Mouse (Mus musculus) thymus, adult 2 months (tissue): ENCODE measurements around the gene Sept9.

Experiments used
- CTCF ChIP-seq: fragments of 200-500 bp; IDR thresholded peaks from 2 replicates; pipeline ENCODE4 v1.5.1; 2012; ENCODE audit warnings: mild to moderate bottlenecking, control low read depth, low read length, moderate library complexity, borderline replicate concordance; ENCODE audit not compliant: control insufficient read depth, poor library complexity, insufficient read depth; ENCODE audit errors: extremely low read depth
- POLR2A ChIP-seq: fragments of 200-500 bp; IDR thresholded peaks from 2 replicates; pipeline ENCODE4 v1.6.1; 2012; ENCODE audit warnings: mild to moderate bottlenecking, low read length, control low read depth, moderate library complexity; ENCODE audit not compliant: control insufficient read depth, poor library complexity, insufficient read depth; ENCODE audit errors: extremely low read depth

DNA sequence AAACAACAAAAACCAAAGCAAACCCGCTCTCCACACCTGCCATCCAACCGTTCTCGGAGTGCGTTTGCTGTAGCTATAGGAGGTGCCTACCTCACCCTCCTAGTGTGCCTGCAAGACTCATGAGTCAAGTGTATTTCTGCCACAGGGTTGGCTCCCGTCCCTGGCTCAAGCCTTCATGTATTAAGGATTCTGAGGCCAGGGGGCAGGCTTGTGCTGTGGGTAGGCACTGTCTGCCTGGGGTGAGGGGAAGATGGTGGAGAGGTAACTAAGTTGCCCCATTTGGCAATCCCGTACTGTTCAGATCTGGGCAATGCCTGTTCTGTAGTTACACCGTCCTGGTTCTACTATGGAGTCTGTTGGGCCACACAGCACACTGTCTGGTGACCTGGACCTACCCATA, 114.6 kb downstream of the Sept9 start:
- TF ChIP-seq CTCF (no peak), POLR2A (no peak)
